Mouse (Mus musculus) embryonic fibroblast, embryonic 13.5 days (primary cell): ENCODE data around the gene Washc3. TPM values are rescaled to one million over a fixed set of nuclear protein-coding genes. Genes with fewer than 3 reads are reported as not detected.

ENCODE experiments used
- H3K27ac ChIP-seq: 2 replicates; pipeline ENCODE4 v1.5.1; 2012; ENCODE audit warnings: low read length, control low read depth, inconsistent platforms; ENCODE audit not compliant: insufficient read depth
- H3K4me1 ChIP-seq: 2 replicates; pipeline ENCODE4 v1.6.1; 2011; ENCODE audit warnings: low read length; ENCODE audit not compliant: control insufficient read depth, insufficient read depth
- H3K4me3 ChIP-seq: 2 replicates; pipeline ENCODE4 v1.5.1; 2011; ENCODE audit warnings: mild to moderate bottlenecking, control low read depth, low read length; ENCODE audit not compliant: insufficient read depth
- CTCF ChIP-seq: IDR thresholded peaks from 2 replicates; pipeline ENCODE4 v1.5.1; 2011; ENCODE audit warnings: mild to moderate bottlenecking, control low read depth, low read length, moderate library complexity, borderline replicate concordance; ENCODE audit not compliant: insufficient read depth
- POLR2A ChIP-seq: IDR thresholded peaks from 2 replicates; pipeline ENCODE4 v1.6.1; 2011; ENCODE audit warnings: low read depth, mild to moderate bottlenecking, control low read depth, low read length, moderate library complexity
- polyA plus RNA-seq: library from polyadenylated mRNA; stranded (reverse); fragments of >200 nt; gene quantifications from 2 replicates; pipeline ENCODE4 v1.2.4, GENCODE M21; 2011; ENCODE audit warnings: low read depth; ENCODE audit not compliant: missing spikeins, insufficient read length

Washc3 gene
- polyA plus RNA-seq, 1 experiment: 63.0 TPM

GRCm38 (mm10) chr10:88252121-88252862, 51.4 kb downstream of the Washc3 start:
- TF ChIP-seq CTCF (no peak), POLR2A (no peak)
- Histone ChIP-seq H3K27ac (no peak overlapping the region), H3K4me3 (no peak overlapping the region), H3K4me1 (no peaks in the 10 kb centered on the region)

- no peak overlapping the region for H3K4me3 ChIP-seq
- TF ChIP-seq POLR2A (no peak), CTCF (no peak)
- no peaks in the 10 kb centered on the region for H3K4me1 ChIP-seq
- H3K27ac ChIP-seq: no peak overlapping the region
Measured at GRCm38 (mm10) chr10:88255556-88255955, 54.7 kb downstream of the Washc3 start.

- Histone ChIP-seq H3K27ac (no peak overlapping the region), H3K4me3 (no peak overlapping the region), H3K4me1 (no peaks in the 10 kb centered on the region)
- no peak for TF ChIP-seq POLR2A
Measured at GRCm38 (mm10) chr10:88260309-88260708, 59.4 kb downstream of the Washc3 start.

GRCm38 (mm10) chr10:88261186-88261585, 60.3 kb downstream of the Washc3 start:
- H3K4me3 ChIP-seq: no peak overlapping the region
- no peak for TF ChIP-seq CTCF
- no peak for TF ChIP-seq POLR2A
- no peaks in the 10 kb centered on the region for H3K4me1 ChIP-seq
- H3K27ac ChIP-seq: no peak overlapping the region

- no peak overlapping the region for H3K27ac ChIP-seq
- no peaks in the 10 kb centered on the region for H3K4me1 ChIP-seq
- TF ChIP-seq POLR2A: no peak
- no peak for TF ChIP-seq CTCF
- H3K4me3 ChIP-seq: no peak overlapping the region
Measured at GRCm38 (mm10) chr10:88263383-88263782, 62.5 kb downstream of the Washc3 start.

GRCm38 (mm10) chr10:88274045-88274444, 73.2 kb downstream of the Washc3 start:
- no peak for TF ChIP-seq POLR2A
- TF ChIP-seq CTCF: no peak
- Histone ChIP-seq H3K4me1 (no peaks in the 10 kb centered on the region), H3K27ac (no peak overlapping the region), H3K4me3 (no peak overlapping the region)

GRCm38 (mm10) chr10:88281699-88282098, 80.8 kb downstream of the Washc3 start:
- Histone ChIP-seq H3K4me3 (no peak overlapping the region), H3K4me1 (no peaks in the 10 kb centered on the region), H3K27ac (no peak overlapping the region)
- TF ChIP-seq CTCF (no peak), POLR2A (no peak)

GRCm38 (mm10) chr10:88284343-88284990, 83.6 kb downstream of the Washc3 start:
- TF ChIP-seq CTCF: no peak
- no peak overlapping the region for H3K27ac ChIP-seq
- H3K4me3 ChIP-seq: no peak overlapping the region
- no peaks in the 10 kb centered on the region for H3K4me1 ChIP-seq

GRCm38 (mm10) chr10:88287261-88287660, 86.4 kb downstream of the Washc3 start:
- TF ChIP-seq POLR2A (no peak), CTCF (no peak)
- Histone ChIP-seq H3K4me3 (no peak overlapping the region), H3K4me1 (no peaks in the 10 kb centered on the region), H3K27ac (no peak overlapping the region)

GRCm38 (mm10) chr10:88288061-88288460, 87.2 kb downstream of the Washc3 start:
- Histone ChIP-seq H3K4me3 (no peak overlapping the region), H3K4me1 (no peaks in the 10 kb centered on the region), H3K27ac (no peak overlapping the region)
- TF ChIP-seq POLR2A: no peak
- no peak for TF ChIP-seq CTCF

- no peaks in the 10 kb centered on the region for H3K4me1 ChIP-seq
- no peak for TF ChIP-seq POLR2A
- TF ChIP-seq CTCF: no peak
Measured at GRCm38 (mm10) chr10:88295091-88295490, 94.2 kb downstream of the Washc3 start.

More at GRCm38 (mm10) chr10:88295091-88295490, 94.2 kb downstream of the Washc3 start:
- no peak overlapping the region for H3K27ac ChIP-seq
- H3K4me3 ChIP-seq: no peak overlapping the region

Other genes with a start within 250 kb of the Washc3 start
- gene Pmch, start 110.0 kb upstream of the Washc3 start, polyA plus RNA-seq: not detected in 2 replicates
- gene Parpbp, start 54.2 kb upstream of the Washc3 start, polyA plus RNA-seq: 10.2 and 25.7 TPM in 2 replicates
- 32.6 and 42.6 TPM in 2 replicates for gene Nup37, start 54.1 kb upstream of the Washc3 start, polyA plus RNA-seq
- 18.5 and 20.6 TPM in 2 replicates for gene Dram1, start 178.0 kb downstream of the Washc3 start, polyA plus RNA-seq
- gene Gnptab, start 178.0 kb downstream of the Washc3 start, polyA plus RNA-seq: 28.7 and 41.1 TPM in 2 replicates